Mouse (Mus musculus) kidney, adult 2 months (tissue): ENCODE data around the gene Dse. TPM values are rescaled to one million over a fixed set of nuclear protein-coding genes. Genes with fewer than 3 reads are reported as not detected.
"Not testable (repeated sequence)": the region's sequence is repeated elsewhere in the genome, so short reads cannot be mapped to it uniquely, and the experiment has no call there.

Experiments used
- DNase-seq: peaks from one replicate; pipeline ENCODE4 v3.0.0; 2021
- H3K27ac ChIP-seq: fragments of 200-500 bp; 2 replicates; pipeline ENCODE4 v1.5.1; 2012; ENCODE audit warnings: low read depth, low read length, control low read depth, inconsistent platforms; ENCODE audit not compliant: insufficient read depth
- H3K27me3 ChIP-seq: fragments of 200-500 bp; replicated peaks from 2 replicates; pipeline ENCODE4 v1.6.1; 2012; ENCODE audit warnings: mild to moderate bottlenecking, moderate library complexity, low read length, inconsistent platforms; ENCODE audit not compliant: control insufficient read depth, insufficient read depth
- H3K36me3 ChIP-seq: fragments of 200-500 bp; 2 replicates; pipeline ENCODE4 v1.6.1; 2012; ENCODE audit warnings: mild to moderate bottlenecking, moderate library complexity, low read length, inconsistent platforms; ENCODE audit not compliant: control insufficient read depth, insufficient read depth
- H3K4me1 ChIP-seq: fragments of 200-500 bp; 2 replicates; pipeline ENCODE4 v1.6.1; 2011; ENCODE audit warnings: low read length; ENCODE audit not compliant: control insufficient read depth, insufficient read depth
- H3K4me3 ChIP-seq: fragments of 200-500 bp; 2 replicates; pipeline ENCODE4 v1.5.1; 2011; ENCODE audit warnings: mild to moderate bottlenecking, low read depth, low read length, control low read depth; ENCODE audit not compliant: insufficient read depth
- CTCF ChIP-seq: fragments of 200-500 bp; conservative IDR thresholded peaks from 2 replicates; pipeline ENCODE4 v1.5.1; 2011; ENCODE audit warnings: low read depth, mild to moderate bottlenecking, control low read depth, low read length, moderate library complexity, mixed read lengths; ENCODE audit not compliant: insufficient read depth, insufficient read length
- POLR2A ChIP-seq: fragments of 200-500 bp; IDR thresholded peaks from one replicate; pipeline ENCODE4 v1.6.1; 2011; ENCODE audit warnings: low read depth, low read length, control low read depth
- WGBS: fragments of 180-500 bp; shearing (Covaris S2); methylation state at CpG from one replicate; pipeline ENCODE4 v1.1.7; 2018; 5-methylcytosine and 5-hydroxymethylcytosine counted together
- polyA plus RNA-seq: library from polyadenylated mRNA; depleted of rRNA; stranded (reverse); fragments of >200 nt; gene quantifications from 2 replicates; pipeline ENCODE4 v1.2.3, GENCODE M21; 2012; rRNA removed

The Dse gene
- polyA plus RNA-seq = 8.0 and 8.6 TPM in 2 replicates

- TF ChIP-seq CTCF (no peak), POLR2A (no peak)
- WGBS = 1% methylated on average over 14 of the region's 14 CpGs
- peak within 1 kb of the TSS; percentile 47 for H3K4me3 ChIP-seq
- no peaks in the 10 kb centered on the region for H3K4me1 ChIP-seq
- H3K27ac ChIP-seq = peak within 1 kb of the TSS; percentile 7; the same call in 1 of the 2 replicates
- peak; percentile 38 for DNase-seq
- no peaks in the 10 kb centered on the region for H3K36me3 ChIP-seq
- H3K27me3 ChIP-seq = no peaks in the 10 kb centered on the region; the same call in 1 of the 2 replicates
Observed at GRCm38 (mm10) chr10:34207503-34207850, at the start of gene Dse. TSS of gene Dse (minus strand) at chr10:34207715.

- H3K36me3 ChIP-seq, H3K27ac ChIP-seq, H3K27me3 ChIP-seq, DNase-seq, H3K4me1 ChIP-seq, H3K4me3 ChIP-seq: not testable (repeated sequence)
- 91% methylated on average over 9 of the region's 9 CpGs for WGBS
Observed at GRCm38 (mm10) chr10:34252833-34253232, 45.3 kb upstream of the Dse start.

- Histone ChIP-seq H3K4me1 (no peaks in the 10 kb centered on the region), H3K4me3 (no peak overlapping the region), H3K27ac (no peak overlapping the region), H3K36me3 (no peaks in the 10 kb centered on the region), H3K27me3 (no peaks in the 10 kb centered on the region)
- TF ChIP-seq POLR2A (no peak), CTCF (no peak)
- DNase-seq = no peak
- 60% methylated on average over 2 of the region's 2 CpGs for WGBS
Observed at GRCm38 (mm10) chr10:34249594-34249993, 42.1 kb upstream of the Dse start.

GRCm38 (mm10) chr10:34247757-34248156 is 40.2 kb upstream of the Dse start:
- WGBS = 39% methylated on average over 3 of the region's 3 CpGs

GRCm38 (mm10) chr10:34246106-34246505 is 38.6 kb upstream of the Dse start:
- Histone ChIP-seq H3K4me1 (no peaks in the 10 kb centered on the region), H3K36me3 (no peaks in the 10 kb centered on the region), H3K27me3 (no peaks in the 10 kb centered on the region), H3K27ac (no peak overlapping the region), H3K4me3 (no peak overlapping the region)
- TF ChIP-seq POLR2A = no peak
- no peak for TF ChIP-seq CTCF
- WGBS = 78% methylated on average over 2 of the region's 2 CpGs
- no peak for DNase-seq

More at GRCm38 (mm10) chr10:34247757-34248156, 40.2 kb upstream of the Dse start:
- H3K36me3 ChIP-seq = no peaks in the 10 kb centered on the region
- H3K27me3 ChIP-seq = no peaks in the 10 kb centered on the region
- TF ChIP-seq POLR2A (no peak), CTCF (no peak)
- H3K4me1 ChIP-seq = no peaks in the 10 kb centered on the region
- H3K4me3 ChIP-seq = no peak overlapping the region
- peak; percentile 7 for DNase-seq
- H3K27ac ChIP-seq = no peak overlapping the region

GRCm38 (mm10) chr10:34244745-34245144 is 37.2 kb upstream of the Dse start:
- Histone ChIP-seq H3K4me3 (no peak overlapping the region), H3K36me3 (no peaks in the 10 kb centered on the region), H3K27ac (no peak overlapping the region), H3K27me3 (no peaks in the 10 kb centered on the region), H3K4me1 (no peaks in the 10 kb centered on the region)
- TF ChIP-seq CTCF (no peak), POLR2A (no peak)
- no peak for DNase-seq
- WGBS = 57% methylated on average over 5 of the region's 5 CpGs

GRCm38 (mm10) chr10:34238536-34238935 is 31.0 kb upstream of the Dse start:
- DNase-seq = no peak
- Histone ChIP-seq H3K4me3 (no peak overlapping the region), H3K27me3 (no peaks in the 10 kb centered on the region), H3K4me1 (no peaks in the 10 kb centered on the region), H3K36me3 (no peaks in the 10 kb centered on the region), H3K27ac (no peak overlapping the region)
- WGBS = 80% methylated on average over 4 of the region's 4 CpGs
- TF ChIP-seq CTCF (no peak), POLR2A (no peak)

- Histone ChIP-seq H3K4me3 (no peak overlapping the region), H3K27ac (no peak overlapping the region), H3K27me3 (no peaks in the 10 kb centered on the region), H3K4me1 (no peaks in the 10 kb centered on the region), H3K36me3 (no peaks in the 10 kb centered on the region)
- 71% methylated on average over 5 of the region's 5 CpGs for WGBS
- no peak for DNase-seq
- TF ChIP-seq CTCF = no peak
- TF ChIP-seq POLR2A = no peak
Observed at GRCm38 (mm10) chr10:34236569-34236968, 29.1 kb upstream of the Dse start.
